Mouse (Mus musculus) ES-E14 (cell line): ENCODE measurements around the gene Limd2.

Source experiments
- CHD2 ChIP-seq: IDR thresholded peaks from 2 replicates; pipeline ENCODE4 v1.6.1; 2014; ENCODE audit warnings: mild to moderate bottlenecking, low read depth, low read length, inconsistent platforms
- HCFC1 ChIP-seq: IDR thresholded peaks from 2 replicates; pipeline ENCODE4 v1.6.1; 2012; ENCODE audit warnings: low read length, inconsistent platforms, borderline replicate concordance; ENCODE audit not compliant: insufficient read depth
- MAFK ChIP-seq: IDR thresholded peaks from 2 replicates; pipeline ENCODE4 v1.6.1; 2014; ENCODE audit warnings: mild to moderate bottlenecking, low read depth, low read length, inconsistent platforms; ENCODE audit not compliant: insufficient read depth
- ZC3H11A ChIP-seq: IDR thresholded peaks from 2 replicates; pipeline ENCODE4 v1.6.1; 2012; ENCODE audit warnings: low read depth, mild to moderate bottlenecking, inconsistent platforms, low read length, borderline replicate concordance
- ZNF384 ChIP-seq: IDR thresholded peaks from 2 replicates; pipeline ENCODE4 v1.6.1; 2012; ENCODE audit warnings: low read depth, low read length, inconsistent platforms

DNA sequence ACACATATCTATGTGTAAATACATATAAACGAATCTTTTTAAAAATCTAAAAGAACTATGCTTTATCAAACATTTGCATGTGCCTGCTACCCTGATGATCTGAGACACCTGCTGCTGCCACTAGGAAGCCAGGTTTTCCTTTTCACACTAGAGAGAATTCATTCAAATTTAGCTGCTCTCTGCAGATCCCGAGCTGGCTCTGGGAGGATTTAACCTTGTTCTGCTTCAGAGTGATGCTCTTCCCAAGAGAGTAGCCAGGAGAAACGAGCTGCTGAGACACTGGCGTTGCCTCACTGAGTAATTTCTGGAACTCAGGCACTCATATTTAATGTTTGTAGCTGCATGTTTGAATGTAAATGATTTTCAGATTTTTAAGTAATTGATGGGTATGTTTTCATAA lies 35.9 kb downstream of the Limd2 start:
- TF ChIP-seq HCFC1 (no peak), ZNF384 (no peak), ZC3H11A (no peak), CHD2 (no peak), MAFK (no peak)
